Mouse (Mus musculus) heart, postnatal 36 days (tissue): Measurements from ENCODE around the gene Ltbp1. TPM values are rescaled to one million over a fixed set of nuclear protein-coding genes. Genes with fewer than 3 reads are reported as not detected.

Experiments used
- DNase-seq, 2 experiments: peaks; one replicate each; pipeline ENCODE4 v3.0.0; 2021 to 2022
- intact Hi-C: fragments of 180-260 bp; cut with DNase I; formaldehyde crosslinking; loops from one replicate; pipeline ENCODE4 v1.15.1; 2025
- total RNA-seq, 2 experiments: library from RNA; stranded (reverse); gene quantifications; 2 replicates each; pipeline ENCODE4 v1.2.3; 2021

Gene Ltbp1
- 10 to 100 TPM; 41.1 to 46.2 TPM for total RNA-seq

DNA sequence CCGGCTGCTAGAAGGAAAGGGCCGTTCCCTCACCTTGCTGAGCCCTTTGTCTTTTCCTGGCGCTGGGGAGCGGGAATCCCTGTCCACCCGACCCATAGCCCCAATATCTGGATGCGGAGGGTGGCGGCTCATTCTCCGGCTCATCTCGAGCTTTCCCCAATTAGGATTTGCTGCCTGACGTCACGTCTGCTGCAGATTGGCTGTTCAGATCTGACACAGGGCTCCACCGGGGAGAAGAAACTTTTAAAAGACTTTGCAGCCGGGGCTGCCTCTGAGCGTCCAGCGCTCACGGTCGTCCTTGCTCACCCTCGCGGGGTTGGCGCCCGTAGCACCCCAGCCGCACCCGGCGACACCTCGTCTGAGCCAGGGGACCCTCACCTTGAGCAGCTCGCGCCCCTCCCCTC lies at the start of gene Ltbp1:
Gene Ltbp1 (plus strand): TSS at position 288 of the 404 bp plus-strand sequence.
- DNase-seq: peak in 1 of 2 experiments; percentile 71
- intact Hi-C loops: loop anchor here (1.0 to 10.0 kb wide), 4 partner anchors 80 to 532 kb away; no protein-coding TSS in a partner anchor

DNA sequence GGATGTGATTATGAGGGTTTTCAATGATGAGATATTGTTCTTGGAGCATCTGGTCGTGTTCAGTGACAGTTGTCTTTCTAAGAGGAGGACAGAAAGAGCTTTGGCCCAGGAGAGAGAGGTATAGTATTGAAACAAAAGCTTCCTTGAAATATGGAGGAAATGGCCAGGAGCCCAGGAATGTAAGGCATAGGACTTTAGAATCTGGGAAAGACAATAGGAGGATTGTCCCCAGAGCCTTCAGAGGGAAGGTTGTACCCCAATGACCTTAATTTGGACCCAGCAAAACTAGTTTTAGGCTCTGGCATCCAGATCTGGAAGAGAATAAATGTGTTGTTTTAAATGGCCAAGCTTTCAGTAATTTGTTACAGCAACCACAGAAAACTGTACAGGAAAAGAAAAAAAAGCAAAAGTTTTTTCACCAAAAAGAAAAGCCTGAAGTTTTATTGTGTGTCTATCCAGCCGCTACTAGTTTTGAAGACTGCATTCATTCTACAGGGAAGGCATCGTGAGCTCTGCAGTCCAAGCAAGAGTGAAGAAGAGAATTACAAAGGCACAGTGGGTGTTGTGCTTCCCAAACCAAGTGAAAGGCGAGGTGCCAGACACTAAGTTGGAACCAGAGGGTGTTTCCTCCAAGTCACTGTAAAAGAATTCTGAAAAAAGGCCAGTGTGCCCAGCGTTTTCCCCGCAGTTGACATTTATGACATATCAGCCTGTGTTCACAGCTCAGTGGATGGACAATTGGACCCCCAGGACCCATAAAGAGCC lies 45.7 kb upstream of the Ltbp1 start:
- no peak for DNase-seq
- intact Hi-C loops: no loop called here

DNA sequence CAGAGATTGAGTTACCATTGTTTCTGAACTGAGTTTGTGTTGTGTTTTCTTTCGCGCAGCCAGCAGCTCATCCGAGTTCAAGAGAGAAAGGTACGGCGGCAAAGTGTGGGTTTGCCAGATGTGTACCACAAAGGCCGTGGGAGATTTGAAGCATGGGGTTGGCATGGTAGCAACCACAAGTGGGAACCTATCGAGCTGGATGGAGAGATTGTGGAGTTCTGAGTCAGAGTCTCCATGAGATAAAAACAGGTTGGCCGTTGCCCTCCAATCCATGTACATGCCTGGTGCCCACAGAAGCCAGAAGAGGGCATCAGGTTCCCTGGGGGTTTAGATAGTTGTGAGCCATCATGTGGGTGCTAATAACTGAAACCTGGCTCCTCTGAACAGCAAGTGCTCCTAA lies 42.1 kb upstream of the Ltbp1 start:
- no peak for DNase-seq
- intact Hi-C loops: no loop called here

DNA sequence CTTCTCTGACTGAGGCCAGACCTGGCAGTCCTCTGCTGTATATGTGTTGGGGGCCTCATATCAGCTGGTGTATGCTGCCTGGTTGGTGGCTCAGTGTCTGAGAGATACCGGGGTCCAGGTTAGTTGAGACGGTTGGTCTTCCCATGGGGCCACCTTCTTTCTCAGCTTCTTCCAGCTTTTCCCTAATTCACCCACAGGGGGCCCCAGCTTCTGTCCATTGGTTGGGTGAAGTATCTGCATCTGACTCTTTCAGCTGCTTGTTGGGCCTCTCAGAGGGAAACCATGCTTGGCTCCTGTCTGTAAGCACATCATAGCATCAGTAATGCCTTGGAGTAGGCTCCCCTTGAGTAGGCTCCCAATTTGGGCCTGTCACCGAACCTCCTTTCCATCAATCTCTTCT lies 41.5 kb upstream of the Ltbp1 start:
- intact Hi-C loops: no loop called here
- no peak for DNase-seq

DNA sequence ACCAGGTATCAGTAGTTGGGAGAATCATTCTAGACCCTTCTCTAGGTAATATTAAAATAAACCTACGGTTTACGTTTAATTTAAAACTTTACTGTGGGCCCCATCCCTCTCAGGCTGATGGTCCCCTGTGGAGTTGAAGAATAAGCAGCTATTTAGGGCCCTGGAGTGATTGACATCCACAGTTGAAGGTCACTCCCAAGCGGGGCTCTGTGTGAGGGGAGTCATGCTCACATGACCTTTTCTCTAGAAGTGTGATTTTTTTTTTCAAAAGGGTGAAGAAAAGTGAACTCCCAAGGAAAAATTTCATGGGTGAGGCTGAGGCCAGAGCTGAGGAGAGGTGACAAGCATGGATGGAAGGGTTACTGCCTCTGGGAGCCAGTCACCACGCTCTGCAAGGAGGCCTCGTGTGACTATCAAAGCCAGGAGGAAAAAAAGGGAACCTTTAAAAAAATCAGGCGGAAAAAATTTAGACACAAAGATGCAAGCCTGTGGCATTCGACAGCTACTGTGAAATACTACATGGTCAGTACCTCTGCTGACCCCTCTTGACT lies 38.0 kb upstream of the Ltbp1 start:
- DNase-seq: no peak

DNA sequence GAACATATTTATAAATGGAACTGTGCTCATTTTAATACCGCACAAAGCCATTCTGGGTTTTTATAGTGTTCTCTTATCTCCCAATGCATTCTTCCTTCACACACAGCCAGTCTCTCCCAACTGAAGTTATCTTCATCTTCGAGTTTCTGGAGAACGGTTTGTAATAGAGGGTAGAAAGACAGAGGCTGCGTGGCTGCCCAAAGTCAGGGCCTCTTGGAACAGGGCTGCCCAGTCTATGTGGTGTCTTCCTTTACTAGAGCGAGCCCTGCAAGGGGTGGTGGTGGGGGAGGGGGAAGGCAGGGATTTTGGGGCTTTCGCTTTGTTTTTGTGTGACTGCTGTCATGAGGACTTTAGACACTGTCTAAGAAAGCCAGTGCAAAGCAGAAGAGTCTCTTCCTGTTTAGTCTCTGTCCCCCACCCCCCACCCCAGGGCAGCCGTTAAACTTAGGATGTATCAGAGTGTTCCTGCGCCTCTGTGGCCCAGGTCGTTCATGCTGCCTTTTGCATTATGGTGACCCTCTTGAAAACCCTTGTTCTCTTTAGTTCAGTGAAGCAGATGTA lies 37.1 kb upstream of the Ltbp1 start:
- DNase-seq: no peak
- intact Hi-C loops: no loop called here

More for the DNA sequence above, 38.0 kb upstream of the Ltbp1 start:
- intact Hi-C loops: no loop called here

DNA sequence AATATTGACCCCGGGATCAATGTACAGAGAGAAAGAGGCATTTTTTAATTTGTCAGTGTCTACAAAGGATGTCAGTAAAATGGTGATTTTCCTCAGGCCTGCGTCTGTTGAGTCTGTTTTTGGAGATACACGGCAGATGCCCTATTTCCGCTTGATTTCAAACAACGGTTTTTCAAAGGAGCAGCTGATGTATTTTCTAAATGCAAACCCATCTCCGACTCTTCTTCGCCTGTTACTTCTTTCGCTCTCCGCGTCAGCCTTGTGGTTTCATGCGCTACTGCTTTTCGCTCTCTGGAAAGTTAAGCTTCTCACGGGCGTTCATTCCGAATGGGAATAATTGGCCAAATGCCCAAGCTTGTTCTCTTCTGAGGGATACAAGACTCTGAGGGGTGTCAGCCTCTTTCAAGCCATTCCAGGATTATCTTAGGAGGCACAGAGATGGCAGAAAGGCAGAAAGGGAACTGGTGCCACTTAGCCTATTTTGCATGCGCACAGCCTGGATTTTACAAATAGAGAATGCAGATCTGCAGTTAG lies 36.6 kb upstream of the Ltbp1 start:
- intact Hi-C loops: no loop called here

DNA sequence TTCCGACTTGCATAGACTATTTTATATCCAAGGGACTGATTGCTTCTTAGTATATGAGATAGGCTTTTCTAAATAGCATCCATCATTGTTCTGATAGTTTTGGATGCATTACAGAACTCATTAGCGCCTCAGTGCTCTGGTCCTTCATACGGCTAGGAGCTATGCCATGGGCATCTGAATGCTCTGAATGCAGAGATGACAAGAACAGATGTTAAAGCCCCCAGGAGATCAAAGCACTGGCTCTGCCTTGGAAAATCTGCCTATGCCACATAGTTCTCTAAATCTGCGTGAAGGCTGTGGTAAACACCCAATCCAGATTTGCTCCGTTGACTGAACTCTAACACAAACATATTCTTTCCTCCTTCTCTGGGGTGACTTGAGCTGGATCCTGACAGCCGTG lies 30.2 kb upstream of the Ltbp1 start:
- DNase-seq: no peak
- intact Hi-C loops: no loop called here

More for the DNA sequence above, 36.6 kb upstream of the Ltbp1 start:
- no peak for DNase-seq

DNA sequence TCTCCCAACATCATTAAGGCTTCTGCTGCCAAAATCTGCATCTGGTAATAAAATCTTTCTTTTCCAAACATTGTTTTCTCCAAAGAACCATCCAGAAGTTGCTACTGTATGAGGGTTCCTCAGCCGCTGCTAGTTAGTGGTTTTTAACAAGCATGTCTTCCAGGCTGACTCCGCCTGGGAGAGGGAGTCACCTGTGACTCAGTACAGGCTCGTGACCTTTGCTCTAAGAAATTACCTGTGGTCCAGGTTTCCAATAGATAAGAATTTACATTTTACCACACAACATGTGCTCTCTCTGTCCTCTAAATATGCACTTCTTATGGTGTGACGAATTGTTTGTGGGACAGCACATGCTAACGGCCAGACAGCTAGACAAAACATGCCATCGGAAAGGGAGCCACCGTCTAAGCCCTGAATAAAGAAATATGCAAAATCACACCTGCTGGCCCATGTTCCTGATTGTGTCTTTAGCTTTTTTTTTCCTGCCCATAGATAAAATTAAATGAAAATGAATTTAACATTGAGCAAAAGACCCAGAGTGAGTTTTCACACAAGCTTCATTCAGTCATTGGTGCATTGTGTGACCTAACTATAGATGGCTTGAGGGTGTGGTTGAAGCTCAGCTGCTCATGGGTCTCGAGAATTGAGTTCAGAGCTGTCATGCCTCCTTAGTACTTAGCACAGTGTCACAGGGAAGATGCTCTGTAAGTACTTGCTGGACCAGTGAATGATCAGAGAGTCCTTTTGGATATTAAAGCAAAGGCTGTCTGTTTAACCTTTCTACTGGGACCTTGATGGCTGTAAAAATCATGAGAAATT lies 29.0 kb upstream of the Ltbp1 start:
- intact Hi-C loops: no loop called here
- DNase-seq: no peak

DNA sequence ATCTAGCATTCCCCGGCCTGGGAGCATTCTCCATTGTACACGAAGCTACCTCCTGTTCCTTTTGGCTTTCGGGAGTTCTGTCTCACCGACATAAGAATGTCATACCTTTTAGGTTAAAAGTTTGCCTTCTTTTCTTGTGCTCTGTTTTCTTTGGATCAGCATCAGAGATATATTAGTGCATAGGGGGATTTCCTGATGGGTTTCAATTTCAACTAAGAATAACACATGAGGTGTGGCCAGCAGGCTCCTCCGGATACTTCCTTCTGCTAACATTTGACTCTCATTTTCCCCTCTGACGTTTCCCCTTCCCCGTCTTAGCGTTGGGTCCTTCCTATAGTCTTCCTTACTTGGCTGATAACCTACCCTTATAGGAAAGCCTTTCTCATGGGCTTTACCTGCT lies 25.6 kb upstream of the Ltbp1 start:
- intact Hi-C loops: no loop called here
- no peak for DNase-seq

DNA sequence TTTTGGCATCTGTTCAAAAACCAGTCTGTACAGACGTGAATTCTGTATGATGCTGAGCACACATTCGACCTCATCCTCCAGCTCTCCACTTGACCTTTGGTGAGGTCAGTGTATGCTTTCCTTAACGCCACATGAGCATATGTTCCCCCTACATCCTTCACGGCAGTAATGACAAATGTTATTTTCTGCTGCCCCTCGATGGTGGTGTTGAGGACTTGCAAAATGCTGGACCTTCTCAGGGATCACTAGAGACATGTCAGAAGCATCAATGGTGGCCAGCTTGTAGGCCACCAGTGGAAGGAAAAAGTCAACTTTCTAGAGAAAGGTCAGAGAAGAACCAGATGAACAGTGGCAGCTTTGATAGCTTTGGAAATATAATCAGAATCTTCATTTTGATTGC lies 23.7 kb upstream of the Ltbp1 start:
- no peak for DNase-seq
- intact Hi-C loops: no loop called here

DNA sequence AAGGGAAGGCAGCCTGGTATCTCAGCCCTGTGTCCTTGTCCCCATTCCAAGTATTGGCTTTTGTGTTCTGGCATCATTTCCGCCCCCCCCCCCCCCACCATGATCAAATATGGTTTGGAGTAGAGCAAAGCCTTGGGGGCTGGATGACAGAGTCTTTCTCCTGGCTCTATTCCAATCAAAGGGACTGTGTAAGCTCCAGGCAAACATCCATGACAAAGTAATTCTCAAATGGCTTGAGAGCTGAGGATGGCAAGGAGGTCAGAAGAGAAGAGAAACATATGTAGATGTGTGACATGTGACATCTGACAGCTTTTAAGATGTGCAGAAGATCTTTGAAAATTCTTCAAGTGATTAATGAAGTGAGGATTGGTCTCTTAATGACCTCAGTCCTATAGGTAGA lies 22.5 kb upstream of the Ltbp1 start:
- intact Hi-C loops: no loop called here
- no peak for DNase-seq

DNA sequence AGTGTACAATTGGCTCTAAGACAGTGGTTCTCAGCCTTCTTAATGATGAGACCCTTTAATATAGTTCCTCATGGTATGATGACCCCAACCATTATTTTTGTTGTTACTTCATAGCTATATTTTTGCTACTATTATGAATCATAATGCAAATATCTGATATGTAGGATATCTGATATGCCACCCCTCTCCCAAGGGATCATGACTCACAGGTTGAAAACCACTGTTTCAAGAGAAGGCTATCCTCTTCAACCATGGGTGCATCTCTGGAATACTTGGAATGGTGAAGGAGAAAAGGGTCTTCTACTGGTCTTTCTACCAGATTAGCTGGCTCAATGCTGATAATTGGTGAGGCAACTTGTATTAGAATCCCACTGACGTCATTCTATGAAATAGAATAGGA lies 21.3 kb upstream of the Ltbp1 start:
- intact Hi-C loops: no loop called here
- DNase-seq: no peak

DNA sequence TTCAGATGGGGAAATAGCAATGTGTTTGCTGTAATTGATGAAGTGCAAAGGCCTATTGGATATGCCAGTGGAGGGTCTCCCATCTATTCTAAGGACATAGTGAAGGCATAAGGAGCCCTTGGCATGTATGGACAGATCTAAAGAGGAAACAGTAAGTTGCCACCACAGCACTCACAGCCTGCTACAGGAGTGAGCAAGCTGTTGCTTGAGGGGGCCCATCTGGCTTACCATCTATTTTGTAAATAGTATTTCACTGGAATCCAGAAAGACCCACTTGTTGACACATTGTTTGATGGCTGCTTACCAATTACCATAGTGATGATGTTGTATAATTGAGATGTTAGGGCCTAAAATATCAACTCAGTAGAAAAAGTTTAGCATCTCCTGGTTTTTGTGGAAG lies 20.7 kb upstream of the Ltbp1 start:
- DNase-seq: no peak
- intact Hi-C loops: no loop called here

DNA sequence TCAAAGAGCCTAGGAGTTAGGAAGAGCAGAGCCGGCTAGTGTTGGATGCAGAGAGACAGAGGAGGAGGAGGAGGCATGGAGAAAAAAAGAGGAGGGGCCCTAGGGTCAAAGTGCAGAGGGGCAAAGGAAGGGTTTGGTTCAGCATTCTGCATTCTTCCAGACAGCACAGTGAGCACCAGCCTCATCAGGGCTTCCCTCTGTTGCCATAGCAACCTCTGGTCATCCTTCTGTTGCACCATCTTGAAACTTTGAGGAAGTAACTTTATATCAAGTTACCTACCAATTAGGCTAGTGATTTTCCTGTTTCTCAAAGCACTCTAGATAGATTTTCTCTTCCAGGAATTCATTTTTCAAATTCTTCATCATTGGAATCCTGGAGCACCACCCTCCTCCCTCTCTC lies 18.3 kb upstream of the Ltbp1 start:
- intact Hi-C loops: no loop called here
- DNase-seq: no peak

DNA sequence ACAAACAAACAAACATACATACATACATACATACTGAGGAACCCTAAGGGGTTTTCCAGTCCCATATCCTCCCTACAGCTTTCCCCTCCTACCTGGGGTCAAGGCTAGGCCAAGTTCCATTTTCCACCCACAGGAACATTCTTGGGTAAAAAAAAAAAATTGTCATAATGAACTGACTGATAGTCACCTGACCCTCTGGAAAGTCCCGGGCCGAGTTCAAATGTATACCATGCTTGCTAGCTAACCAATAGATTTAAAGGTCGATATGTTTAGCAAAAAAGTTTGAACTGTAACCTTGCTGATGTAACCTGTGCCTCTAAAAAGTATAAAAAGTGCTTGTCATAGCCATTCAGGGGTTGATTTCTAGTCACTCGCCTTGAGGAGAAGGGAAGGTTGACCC lies 15.7 kb upstream of the Ltbp1 start:
- no peak for DNase-seq
- intact Hi-C loops: no loop called here

DNA sequence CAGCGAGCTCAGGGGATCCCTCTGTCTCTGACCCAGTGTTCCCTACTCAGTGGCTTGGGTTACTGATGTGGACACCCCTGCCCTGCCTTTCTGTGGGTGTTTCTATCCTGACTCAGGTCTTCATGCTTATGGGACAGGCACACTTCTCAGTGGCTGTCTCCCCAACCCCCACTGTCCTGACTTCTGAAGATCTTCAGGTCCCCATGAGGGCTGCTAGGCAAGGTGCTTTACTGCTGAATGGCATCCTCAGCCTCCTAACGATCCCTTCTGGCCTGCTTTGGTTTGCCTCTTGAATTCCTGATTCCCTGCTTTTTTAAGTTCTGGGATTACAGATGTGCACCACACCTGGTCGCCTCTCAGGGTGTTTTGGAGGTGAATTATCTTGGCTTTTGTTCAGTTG lies 14.8 kb upstream of the Ltbp1 start:
- intact Hi-C loops: no loop called here
- no peak for DNase-seq

DNA sequence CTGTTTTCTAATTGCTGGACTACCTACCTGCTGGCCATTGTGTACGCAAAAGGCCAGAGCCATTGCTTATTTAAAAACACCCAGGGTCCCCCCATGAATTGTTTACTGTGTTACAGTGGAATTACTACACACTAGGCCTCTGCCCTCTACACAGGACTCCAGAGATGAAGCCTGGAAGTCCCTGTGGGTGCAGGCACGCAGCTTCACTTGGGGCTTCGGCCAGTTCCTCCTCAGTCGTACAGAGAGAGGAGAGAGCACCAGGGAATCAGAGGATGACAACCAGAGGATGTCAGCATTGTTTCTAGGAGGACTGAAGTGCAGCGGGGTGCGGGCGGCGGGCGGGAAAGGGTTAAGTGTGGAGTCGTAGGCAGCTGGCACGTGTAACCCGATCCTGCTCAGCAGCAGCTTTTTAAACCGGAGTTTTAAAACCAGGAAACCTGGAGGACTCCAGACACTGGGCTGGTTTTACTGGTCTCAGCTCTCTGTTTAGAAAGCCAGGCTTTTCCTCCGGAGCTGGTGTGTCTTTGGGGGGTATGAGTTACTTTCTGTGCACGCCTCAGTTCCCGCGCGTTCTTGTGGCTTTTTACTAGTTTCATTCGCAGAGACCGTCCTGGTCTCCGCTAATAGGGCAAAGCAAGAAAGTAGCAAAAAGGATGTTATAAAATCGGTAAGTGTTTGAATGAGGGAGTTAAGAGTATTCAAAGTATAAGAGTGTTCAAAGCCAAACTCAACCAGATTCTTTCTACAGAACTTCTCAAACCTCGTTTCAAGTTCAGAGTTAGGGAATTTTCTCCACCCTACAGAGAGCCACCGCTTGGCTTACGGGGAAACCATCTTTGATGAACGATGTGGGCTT lies 11.4 kb upstream of the Ltbp1 start:
- intact Hi-C loops: no loop called here
- DNase-seq: peak; percentile 23 to 31

DNA sequence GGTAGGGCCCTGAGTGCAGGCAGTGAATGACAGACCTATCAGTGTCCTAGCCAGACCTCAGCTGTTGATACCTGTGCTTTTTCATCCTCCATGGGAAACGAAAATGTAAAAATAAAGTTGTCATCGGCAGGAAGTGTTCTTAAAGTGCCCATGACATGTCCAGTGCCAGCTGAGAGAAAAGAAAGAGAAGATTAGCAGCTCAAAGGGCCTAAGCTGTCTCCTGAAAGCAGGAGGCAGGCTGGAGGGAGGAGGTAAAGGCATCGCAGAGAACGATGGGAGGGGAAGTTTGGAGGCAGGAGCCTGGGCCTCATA lies 10.8 kb upstream of the Ltbp1 start:
- DNase-seq: peak in 1 of 2 experiments; percentile 9
- intact Hi-C loops: no loop called here

DNA sequence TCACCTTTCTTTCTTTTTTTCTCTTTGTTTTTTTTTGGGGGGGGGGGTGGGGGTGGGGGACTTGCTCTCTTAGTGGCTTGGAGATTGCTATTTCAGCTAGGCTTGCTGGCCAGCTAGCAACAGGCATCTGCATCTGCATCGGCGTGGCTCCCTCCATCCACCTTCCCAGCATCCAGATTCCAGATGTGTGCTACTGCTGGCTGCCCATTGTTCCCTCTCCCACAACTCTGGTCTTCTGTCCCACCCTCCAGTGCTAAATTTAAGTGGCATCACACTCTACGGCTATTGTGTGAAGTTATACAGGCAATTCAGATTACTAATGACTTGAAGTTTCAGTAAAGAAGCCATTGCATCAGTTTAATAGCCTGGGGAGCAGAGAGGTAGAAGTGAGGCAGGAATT lies 10.1 kb upstream of the Ltbp1 start:
- intact Hi-C loops: no loop called here
- no peak for DNase-seq
